Mouse (Mus musculus) spleen, postnatal 4 days (tissue): ENCODE results near the gene Fam124a.
"Not testable (repeated sequence)": the region's sequence is repeated elsewhere in the genome, so short reads cannot be mapped to it uniquely, and the experiment has no call there.

Experiments used
- DNase-seq, 2 experiments: peaks; one replicate each; pipeline ENCODE4 v3.0.0; 2022; ENCODE audit warnings: low spot score in 2 of 2

Gene Fam124a

DNA sequence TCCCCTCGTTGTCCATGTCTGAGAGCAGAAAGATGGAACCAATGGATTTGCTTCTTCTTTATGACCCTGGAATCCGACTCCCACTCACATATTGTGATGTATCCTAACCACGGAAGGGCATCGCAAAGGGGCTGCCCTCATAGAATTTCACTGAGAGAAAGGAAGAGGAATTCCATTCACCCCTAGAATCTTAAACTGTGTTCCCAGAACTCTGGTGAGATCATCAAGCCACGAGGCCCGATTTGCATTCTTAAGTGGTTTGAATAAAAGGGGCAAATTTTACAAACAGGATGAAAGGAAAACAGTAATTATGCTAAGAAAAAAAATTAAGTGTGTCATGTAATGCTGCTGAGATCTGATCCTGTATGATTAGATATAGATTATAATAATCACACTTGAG, 19.4 kb downstream of the Fam124a start:
- no peak for DNase-seq

DNA sequence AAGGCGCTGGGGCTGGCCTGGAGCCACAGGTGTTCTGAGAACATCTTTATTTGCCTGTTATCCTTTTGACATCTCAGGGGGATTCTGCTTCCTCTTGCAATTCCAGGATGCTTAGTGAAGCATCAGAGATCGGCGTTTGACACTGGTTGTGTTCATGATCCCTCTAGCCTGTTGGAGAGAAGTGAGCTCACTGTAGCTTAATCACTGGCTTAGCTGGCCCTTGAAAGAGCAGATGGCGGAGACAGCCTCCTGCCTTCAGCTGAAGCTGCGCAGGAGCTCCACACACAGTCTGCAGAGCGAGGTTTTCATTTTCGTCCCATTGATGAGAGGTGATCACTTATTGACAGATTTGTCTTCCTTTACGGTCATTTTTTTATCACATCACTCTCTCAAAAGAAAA, 20.3 kb downstream of the Fam124a start:
- DNase-seq, result no peak

DNA sequence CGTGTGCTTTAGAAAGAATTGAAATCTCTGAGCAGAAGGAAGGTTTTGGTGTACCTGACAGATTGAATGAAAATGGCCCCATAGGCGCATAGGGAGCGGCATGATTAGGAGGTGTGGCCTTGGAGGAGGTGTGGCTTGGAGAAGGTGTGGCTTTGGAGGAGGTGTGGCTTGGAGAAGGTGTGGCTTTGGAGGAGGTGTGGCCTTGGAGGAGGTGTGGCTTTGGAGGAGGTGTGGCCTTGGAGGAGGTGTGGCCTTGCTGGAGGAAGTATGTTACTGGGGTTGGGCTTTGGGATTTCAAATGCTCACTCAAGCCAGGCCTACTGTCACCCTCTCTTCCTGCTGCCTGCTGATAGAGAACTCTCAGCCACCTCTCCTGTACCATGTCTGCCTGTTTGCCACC, 25.4 kb downstream of the Fam124a start:
- no peak for DNase-seq

DNA sequence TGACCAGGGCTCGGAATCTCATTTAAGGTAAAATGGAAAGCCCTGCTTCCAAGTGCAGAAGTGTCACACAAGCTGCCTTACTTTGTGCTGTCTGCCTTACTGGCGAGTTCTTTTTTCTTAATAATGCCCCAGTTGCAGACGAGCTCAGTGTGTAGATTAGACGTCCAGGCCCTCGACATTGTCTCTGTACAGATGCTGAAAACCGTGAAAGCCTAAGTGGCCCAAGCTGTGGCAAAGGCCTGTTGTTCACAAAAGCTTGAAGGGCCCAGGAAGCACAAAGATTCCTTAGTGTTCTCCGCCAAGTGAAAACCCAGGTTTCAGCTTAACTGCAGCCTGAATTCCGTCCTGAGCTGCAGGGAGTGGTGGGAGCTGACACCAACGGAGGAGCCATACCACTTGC, 26.2 kb downstream of the Fam124a start:
- no peak for DNase-seq

DNA sequence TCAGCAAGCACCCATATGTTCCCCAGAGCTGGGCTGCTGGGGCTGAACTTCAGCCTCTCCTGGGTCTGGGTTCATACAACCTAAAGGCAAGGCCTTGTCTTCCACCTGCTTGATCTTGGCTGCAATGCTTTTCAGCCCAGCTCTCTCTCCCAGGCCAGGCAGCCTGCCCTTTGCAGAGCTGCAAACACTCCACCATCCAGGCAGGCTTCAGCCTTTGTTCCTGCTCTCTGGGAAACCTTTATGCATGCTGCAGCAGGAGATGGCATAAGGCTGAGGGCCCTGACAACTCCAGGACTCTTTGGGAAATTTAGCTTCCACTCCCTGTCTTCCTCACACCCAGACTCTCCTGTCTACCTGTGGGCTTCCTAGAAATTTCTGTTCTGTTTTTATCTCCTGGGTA, 29.1 kb downstream of the Fam124a start:
- DNase-seq, result no peak

DNA sequence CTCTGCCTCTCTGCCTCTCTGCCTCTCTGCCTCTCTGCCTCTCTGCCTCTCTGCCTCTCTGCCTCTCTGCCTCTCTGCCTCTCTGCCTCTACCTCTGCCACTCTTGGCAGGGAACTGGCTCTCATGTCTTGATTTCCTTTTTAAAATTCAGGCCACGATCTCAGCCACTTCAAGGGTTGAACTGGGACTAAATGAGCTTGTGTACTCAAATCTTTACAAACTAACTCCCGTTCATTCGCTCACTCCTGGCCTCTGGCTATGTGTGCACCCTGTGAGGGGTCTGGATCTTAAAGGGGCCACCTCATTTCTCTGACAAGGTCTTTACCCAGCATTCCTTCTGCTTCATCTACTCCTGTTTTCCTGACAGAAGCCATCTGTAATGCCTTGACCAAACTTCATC, 29.8 kb downstream of the Fam124a start:
- no peak for DNase-seq

DNA sequence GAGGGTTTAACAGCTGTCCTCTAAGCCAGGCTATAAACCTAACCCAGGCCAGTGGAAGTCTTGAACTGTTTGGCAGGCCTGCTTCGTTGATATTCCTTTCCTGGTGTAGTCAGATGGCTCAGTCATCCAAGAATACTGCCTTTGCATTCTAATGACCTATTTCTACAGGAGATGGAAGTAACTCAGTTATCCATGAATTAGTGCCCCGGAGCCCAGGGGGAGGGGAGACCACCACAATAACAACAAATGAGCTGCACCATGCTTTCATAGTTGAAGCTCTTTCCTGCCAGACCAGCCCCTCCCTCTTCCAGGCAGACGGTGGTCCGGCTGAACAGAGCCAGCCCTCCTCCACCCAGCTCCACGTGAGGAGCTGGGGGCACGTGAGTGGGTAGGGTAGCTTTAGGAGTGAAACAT, 44.6 kb downstream of the Fam124a start:
- no peak for DNase-seq

DNA sequence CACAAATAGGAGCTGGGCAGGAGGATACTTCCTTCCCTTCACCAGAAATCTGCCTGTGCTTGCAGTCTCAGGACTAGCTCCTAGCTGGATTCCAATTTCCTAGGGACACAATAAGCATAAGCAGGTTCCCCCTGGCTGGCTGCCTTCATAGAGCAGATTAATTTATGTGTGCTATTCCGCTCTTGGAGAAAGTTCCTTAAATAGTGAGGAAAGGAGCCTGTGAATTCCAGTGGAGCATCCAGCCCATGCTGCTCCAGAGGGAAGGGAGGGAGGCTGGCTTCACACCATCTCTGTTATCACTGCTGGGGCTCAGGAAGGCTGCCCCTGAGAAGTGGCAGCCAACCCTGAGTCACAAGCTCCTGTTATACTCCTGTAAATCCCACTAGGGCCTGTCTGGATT, 46.7 kb downstream of the Fam124a start:
- DNase-seq, result no peak

DNA sequence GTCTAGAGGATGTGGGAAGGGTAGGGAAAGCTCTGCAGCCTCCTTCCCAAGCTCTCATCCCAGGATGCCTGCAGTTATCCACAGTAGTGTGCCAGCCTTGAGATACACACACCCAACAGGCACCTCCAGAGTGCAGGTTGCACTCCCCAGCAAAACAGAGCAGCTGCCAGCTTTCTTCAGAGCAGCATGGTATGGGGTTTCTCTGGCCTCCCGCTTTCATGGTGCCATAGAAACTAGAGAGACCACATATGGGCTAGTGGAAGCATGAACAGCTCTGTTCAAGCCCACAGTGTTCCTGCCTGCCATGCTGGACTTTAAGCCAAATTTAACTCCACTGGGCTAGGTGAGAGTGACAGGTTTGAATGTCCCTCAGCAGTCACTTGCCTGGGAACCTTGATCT, 47.3 kb downstream of the Fam124a start:
- DNase-seq, result no peak

DNA sequence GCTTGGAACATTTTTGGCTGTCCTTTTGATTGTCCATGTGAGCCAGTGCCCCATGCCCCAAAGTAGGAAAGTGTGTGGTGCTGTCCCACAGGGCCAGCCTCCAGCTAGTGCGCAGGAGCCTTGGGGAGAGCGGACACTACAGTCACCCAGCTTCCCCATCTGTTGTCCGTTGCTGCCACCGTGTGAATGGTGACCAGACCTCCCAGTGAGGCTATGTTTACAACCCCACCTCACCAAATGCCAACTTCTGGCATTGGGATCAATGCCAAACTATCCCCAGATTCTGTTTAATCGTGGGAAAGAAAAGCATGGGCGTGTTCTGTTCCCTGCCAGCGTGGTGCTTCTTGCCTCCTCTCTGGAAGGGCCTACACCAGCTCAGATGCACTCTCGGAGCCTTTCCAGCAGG, 52.3 kb downstream of the Fam124a start:
- no peak for DNase-seq

DNA sequence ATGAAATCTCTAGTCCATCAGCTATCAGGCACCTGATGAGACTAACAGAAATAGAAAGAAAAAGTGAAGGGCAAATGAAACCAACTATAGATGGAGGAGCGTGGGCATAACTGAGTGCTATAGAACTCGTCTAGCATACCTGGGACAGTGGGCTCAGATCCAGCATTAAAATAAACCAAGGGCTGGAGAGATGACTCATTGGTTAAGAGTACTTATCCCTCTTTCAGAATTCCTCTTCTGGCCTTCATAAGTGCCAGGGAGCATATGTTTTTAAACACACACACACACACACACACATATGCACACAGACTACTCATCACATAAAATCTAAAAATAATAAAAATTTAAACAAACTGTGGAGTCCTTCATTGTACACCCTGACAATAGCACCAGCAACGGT, 54.4 kb downstream of the Fam124a start:
- no peak for DNase-seq

DNA sequence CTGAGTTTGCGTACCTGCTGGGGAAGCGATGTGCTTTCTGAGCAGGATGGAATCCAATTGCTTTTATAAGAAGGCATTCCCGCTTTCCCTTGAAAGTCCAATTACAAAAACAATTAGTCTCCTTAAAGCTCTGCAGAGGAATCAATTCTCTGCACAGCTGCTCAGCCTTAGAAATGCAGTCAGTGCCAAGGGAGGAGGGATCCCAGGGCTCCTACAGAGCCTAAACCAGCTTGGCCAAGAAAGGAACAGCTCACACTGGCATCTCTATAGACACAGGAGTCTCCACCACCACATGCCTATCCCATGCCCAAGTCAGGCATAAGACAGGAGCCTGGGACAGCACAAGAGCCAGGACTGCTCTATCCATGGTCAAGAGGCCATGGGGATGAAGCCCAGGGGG, 66.9 kb downstream of the Fam124a start:
- no peak for DNase-seq

DNA sequence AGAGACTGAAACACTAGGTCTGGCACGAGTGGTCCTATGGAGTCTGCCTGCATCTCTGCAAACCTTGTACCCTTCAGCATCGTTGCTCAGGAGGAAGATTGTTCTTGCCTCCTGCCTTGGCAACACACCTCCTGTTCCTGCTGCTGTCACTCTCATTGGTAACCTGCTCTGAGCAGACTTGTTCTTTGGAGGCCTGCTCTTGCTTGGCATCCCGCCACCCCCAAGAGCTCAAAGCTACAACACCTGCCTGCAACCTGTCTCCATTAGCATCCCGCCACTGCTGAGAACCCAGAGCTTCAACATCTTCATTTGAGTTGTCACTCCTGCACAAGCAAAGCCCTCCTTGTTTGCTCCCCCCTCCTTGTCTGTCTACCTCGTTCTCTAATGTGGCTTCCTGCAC, 72.4 kb downstream of the Fam124a start:
- no peak for DNase-seq

DNA sequence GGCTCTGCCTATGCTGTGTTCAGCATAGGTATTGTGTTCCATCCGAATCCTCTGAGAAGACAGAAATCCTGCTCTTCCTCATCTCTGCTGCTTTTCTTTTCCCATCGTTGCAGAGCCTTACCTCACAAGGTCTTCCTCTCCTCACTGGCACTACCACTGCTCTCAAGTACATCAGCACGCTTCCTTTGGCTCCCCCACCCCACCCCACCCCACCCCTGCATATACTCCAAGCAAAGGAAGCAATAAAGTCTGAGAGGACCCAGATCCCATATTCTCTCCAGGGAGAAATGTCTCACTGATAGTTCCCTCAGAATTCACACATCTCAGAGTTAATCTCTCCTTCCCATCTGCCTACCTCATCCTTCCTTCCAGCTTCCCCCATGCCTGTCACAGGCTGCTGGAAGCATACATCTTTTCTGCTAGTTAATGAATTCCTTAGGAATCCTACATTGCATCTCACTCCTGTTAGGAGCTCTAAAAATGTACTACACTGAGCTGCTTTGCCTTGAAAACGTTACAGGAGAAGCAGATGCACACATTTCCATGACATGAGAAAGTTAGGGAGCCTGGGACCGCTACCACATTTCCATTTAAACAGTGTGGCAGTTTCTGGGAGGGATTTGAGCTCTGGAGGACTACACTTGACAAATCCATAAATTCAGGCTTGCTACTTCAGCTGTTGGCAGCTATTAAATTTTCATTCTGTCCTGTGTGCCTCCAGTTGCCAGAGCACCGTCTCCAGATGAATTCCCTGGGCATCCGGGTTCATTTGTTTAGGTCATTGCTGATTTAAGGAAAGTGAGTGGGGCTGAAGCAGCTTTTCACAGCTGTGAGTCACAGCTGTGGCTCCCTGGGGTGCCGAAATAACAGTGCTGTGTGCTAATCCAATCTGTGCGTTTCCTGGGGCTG, 82.2 kb downstream of the Fam124a start:
- no peak for DNase-seq

DNA sequence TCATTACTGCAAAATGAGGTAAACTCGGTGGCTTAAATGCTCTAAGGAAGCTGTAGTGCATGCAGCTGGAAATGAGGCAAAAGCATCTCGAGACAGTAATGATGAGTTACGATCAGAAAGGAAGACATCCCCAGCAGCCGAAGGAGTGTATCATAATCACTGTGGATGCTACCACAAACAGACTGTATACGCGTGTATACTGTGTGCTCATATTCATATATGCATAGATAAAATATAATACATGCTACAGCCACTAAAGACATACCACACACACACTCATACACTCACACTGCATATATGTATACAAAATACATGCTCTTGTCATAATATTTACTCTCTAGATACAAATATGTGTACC, 82.8 kb downstream of the Fam124a start:
- DNase-seq, result no peak

DNA sequence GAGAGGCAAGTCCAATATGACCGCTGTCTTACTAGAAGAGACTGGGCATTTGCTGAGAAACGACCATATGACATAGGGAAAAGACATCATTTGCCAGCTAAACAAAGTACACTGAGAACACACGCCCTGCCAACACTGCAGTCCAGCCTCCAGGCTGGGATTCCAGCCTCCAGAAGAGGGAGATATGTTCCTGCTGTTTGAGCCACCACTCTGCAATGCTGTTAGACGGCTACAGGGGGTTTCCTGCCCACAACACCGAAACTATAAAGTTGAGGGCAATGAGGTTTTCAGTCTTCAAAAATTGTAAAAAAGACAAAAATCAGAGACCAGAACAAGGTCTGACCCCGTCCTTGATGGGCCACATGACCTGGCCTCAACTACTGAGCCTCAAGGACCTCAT, 83.6 kb downstream of the Fam124a start:
- DNase-seq, result no peak

DNA sequence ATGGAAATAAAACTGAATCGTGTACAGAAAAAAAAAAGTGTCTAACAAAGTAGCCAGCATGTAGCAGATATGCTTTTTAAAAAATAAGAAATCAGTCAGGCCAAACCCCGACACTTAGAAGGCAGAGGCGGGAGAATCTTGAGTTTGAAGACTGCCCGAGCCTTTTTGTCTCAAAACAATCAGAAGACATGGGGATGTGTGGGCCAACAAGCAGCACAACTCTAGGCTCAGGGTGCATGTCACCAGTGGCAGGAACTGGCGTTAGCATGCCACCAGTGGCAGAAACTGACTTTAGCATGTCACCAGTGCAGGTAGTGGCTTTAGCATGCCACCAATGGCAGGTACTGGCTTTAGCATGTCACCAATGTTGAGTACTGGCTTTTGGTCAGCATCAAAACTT, 84.0 kb downstream of the Fam124a start:
- DNase-seq, result no peak

DNA sequence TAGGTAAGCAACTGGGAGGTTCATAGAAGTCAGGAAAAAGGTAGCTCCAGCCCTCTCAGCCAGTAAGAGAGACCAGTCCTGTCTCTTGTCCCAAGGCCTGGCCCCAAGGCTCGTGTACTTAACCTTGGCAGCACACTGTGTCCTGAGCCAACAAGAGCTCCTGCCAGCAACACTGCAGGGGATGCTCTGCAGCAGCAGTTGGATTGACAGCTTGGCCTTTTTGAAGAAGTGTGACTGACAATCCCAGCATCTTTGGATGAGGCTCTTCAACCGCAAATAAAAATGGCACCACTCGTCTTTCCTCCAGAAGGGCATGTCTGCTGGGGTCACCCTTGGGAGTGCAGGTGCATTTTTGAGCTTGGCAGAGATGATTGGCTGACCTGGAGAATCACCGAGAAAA, 84.9 kb downstream of the Fam124a start:
- DNase-seq, result no peak

DNA sequence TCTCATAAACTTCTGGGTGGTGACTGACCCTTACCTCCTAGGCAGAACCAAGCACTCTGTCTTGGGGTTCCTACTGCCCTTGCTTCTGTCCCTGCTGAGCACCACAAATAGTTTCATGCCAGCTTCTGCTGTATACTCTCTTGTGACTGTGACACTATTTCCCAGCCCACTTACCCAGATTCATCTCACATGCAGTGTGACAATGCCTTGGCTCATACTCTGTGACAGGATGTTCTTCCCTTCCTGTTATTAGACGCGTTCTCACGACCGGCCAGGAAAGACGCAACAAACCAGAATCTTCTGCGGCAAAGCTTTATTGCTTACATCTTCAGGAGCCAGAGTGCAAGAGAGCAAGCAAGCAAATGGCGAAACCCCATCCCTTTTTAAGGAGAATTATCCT, 86.8 kb downstream of the Fam124a start:
- not testable (repeated sequence) for DNase-seq

DNA sequence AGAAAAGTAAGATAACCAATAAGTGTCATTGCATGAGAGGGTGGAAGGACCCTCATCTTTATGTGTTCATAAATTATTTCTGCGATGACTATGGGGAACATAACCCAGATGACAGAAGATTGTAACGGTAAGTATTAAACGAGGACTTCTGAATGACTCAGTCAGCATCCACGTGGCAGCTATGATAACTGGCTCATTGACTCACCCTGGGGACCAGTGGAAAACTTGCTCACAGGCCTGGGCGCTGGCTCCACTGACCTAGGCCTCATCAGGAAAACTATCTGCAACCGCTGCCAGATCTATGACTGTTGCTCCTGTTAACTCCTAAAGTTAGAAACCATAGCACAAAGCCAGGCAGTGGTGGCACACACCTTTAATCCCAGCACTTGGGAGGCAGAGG, 92.9 kb downstream of the Fam124a start:
- no peak for DNase-seq

DNA sequence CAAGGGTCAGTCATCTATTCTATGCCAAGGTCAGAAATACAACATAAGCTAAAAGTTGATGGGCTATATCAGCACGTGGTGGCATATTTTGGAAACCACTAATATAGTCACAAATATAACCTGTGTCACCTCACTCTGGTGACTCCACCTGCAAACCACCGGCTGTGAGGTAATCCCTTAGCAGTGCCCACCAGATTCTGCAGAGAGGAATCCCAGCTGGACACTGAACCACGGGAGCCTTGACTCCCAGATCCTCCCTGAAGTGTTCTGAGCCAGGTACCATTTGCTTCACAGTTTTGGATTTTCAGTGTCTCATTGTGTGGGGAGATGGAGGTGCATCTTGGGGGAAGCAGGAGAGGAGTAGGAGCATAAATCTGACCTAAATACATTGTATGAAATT, 94.8 kb downstream of the Fam124a start:
- DNase-seq, result no peak

DNA sequence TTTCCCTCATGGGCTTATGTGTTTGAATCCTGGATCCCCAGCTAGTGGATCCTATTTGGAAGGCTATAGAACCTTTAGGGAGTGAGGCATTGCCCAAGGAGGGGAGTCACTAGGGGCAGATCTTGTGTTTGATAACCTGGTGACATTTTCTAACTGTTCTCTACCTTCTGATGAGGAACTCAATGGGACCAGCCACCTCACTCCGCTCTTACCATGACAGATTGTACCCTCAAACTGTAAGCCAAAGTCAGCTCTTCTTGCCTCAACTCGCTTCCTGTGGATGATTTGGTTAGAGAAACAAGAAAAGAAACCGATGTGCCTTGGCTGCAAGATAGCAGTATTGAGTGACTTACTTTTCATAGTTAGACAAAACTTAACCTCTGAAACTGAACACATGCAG, 96.2 kb downstream of the Fam124a start:
- DNase-seq, result no peak

DNA sequence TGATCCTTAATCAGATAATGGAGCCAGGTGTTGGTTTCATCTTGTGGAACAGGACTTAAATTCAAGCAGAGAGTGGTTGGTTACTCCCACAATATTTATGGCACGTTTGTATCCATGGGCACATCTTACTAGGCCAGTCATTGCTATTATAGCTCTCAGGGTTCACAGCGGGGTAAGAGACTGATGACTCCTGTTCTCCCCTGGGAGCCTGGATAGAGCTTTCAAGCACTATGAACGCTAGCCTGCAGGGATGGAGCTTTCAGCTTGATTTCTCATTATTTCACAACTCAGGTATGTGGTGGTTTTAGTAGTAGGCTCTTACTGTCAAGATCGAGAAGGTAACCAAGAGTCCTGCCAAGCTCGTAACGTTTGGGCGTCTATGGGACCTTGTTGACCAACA, 100.5 kb downstream of the Fam124a start:
- no peak for DNase-seq

DNA sequence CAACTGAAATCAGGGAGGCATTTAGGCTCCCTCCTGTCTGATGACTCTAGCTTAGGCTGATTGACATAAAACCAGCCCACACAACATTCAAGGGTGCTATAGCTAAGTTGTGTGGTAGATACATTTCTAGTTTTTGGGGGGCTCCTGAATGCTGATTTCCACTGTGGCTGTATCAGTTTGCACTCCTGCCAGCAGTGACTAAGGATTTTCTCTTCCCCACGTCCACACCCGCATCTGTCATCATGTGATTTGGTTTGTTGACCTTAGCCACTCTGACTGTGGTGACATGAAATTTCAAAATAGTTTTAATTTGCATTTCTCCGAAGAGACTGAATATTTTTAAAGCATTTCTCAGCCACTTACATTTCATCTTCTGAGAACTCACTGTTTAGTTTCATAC, 101.9 kb downstream of the Fam124a start:
- DNase-seq, result no peak
